Mouse (Mus musculus) ovary, adult 18-20 months (tissue): Measurements from ENCODE around the gene Gdf3.

Experiments
- DNase-seq: peaks from one replicate; pipeline ENCODE4 v3.0.0; 2022; ENCODE audit warnings: low spot score, mixed read lengths

Gene Gdf3

DNA sequence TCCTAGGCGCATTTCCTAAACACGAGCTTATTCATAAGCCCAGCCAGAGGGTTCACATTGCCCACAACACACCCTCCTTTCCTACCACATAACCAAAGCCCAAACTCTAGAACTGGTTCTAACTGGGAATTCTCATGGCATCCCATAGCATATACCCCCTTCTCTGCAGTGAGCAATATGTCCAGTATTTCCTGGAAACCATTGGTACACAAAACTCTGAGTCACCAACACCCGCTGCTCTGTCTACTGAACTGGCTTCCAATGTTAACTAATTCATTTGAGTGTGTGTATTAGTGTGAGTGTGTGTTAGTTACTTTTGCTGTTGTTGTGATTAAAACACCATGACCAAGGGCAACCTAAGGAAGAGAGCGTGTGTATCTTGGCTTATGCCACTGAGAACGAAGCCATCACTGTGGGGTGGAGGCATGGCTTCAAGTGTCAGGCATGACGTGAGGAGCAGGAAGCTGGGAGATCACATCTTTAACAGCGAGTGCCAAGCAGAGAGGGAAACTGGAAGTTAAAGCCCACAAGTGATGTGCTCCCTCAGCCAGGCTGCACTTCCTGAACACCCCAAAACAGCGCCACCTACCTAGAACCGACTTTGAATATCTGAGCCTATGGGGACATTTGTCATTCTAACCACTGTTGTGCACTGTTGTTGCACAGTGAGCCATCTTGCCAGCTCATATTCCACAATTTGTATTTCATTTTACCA is 44.7 kb downstream of the Gdf3 start:
- no peak for DNase-seq

DNA sequence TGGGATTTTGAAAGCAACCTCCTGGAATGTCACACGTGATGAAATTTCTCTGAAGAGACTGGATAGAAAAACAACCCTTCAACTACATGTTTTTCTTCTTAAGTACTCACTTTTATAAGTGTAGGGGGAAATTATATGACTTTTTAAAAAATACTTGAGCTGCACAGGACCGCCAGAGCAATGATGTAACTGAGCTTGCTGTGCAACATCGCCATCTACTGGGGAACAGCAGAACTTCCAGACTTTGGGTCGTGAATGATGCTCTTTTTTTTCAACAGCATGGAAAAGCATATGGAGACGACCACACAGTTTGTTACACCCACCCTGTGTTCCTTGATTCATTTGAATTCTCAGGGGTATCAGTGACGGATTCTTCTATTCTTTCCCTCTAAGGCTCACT is 47.4 kb downstream of the Gdf3 start:
- DNase-seq: no peak

DNA sequence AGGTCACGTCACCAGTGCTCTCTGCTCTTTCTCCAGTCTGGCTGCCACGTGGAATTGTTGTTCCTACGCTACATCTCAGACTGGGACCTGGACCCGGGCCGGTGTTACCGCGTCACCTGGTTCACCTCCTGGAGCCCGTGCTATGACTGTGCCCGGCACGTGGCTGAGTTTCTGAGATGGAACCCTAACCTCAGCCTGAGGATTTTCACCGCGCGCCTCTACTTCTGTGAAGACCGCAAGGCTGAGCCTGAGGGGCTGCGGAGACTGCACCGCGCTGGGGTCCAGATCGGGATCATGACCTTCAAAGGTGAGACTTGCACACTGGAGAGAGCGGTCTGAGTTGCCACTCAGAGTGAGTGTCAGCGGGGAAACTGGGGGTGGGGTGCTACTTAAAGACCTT is 48.9 kb downstream of the Gdf3 start:
- no peak for DNase-seq

DNA sequence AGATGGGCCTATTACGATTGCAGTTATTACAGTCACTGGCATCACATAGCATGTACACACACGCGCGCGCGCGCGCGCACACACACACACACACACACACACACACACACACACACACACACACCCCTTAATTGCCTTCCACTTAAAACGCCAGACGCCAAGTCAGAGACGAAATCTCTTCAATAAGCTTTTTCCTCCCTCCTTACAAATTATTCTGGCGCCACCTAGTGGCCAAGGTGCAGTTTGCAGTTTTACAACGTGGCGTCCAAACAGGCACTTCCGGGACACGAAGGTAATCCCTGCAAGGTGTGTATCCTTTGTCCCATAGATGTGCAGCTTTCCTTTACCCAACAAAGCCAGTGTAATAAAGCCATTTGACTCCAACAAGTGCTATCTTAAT is 49.5 kb downstream of the Gdf3 start:
- peak; percentile 30 for DNase-seq

DNA sequence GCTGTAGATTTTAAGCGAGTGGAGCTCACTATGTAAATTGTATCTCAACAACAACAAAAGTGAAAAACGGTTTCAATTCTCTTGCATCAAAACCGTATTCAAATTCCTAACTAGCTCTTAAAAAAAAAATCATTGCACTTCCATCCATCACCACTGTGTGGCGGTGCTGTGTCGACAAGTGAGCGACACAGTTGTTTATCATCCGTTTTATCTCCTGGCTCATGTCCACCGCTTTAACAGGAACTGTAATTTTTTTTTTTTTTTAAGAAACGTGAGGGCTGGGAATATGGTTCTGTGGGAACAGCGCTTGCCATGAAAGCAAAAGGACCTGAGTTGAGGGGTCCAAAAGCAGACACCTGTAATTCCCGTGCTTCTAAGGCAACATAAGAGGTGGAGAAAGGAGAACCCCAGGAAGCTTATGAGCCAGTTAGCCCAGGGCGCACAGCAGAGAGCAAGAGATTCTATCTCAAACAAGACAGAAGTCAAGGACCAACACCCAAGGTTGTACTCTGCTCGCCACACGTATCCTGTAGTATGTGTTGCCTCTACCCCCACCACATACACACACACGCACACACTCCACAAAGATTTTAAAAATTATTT is 52.8 kb downstream of the Gdf3 start:
- DNase-seq: peak; percentile 16
